Mouse (Mus musculus): Measurements from ENCODE around the gene Hao1. TPM values are rescaled to one million over a fixed set of nuclear protein-coding genes. Genes with fewer than 3 reads are reported as not detected.

Hao1 gene
- total and polyA plus RNA-seq, 3 experiments: not detected

GRCm38 (mm10) chr2:134450976-134451375, 103.2 kb downstream of the Hao1 start:
- Histone ChIP-seq H3K27ac (ENCODE audit: control insufficient read depth, low read depth, low read length) (no peak overlapping the region), H3K9ac (ENCODE audit: control insufficient read depth, low read depth, low read length, poor library complexity, severe bottlenecking) (no peak overlapping the region), H3K79me2 (ENCODE audit: control insufficient read depth, insufficient read depth, low read length, poor library complexity) (no peaks in the 10 kb centered on the region), H3K9me3 (replicated peaks; ENCODE audit: insufficient read depth, low read length) (no peaks in the 10 kb centered on the region), H3K36me3 (ENCODE audit: control insufficient read depth in 1 of 2, insufficient read depth in 2 of 2, low read length in 2 of 2) (no peaks in the 10 kb centered on the region), H3K27me3 (ENCODE audit: control insufficient read depth in 1 of 2, insufficient read depth in 2 of 2, low read length in 2 of 2) (no peaks in the 10 kb centered on the region), H3K4me3 (ENCODE audit: control insufficient read depth in 1 of 2, insufficient read depth in 1 of 2, low read depth in 2 of 2, low read length in 2 of 2) (no peak overlapping the region), H3K4me1 (ENCODE audit: control insufficient read depth in 1 of 2, insufficient read depth in 2 of 2, low read length in 2 of 2) (no peaks in the 10 kb centered on the region)
- TF ChIP-seq ZNF384 (IDR thresholded peaks at IDR 0.05; ENCODE audit: low read depth, low read length): no peak
- TF ChIP-seq POLR2AphosphoS2 (IDR thresholded peaks at IDR 0.05; ENCODE audit: low read length): no peak
- TF ChIP-seq USF2 (IDR thresholded peaks at IDR 0.05; ENCODE audit: borderline replicate concordance in 1 of 2, insufficient read depth in 1 of 2, low read depth in 1 of 2, low read length in 2 of 2): no peak
- no peak for TF ChIP-seq POLR2AphosphoS5 (IDR thresholded peaks at IDR 0.05; ENCODE audit: borderline replicate concordance, low read depth, low read length)
- TF ChIP-seq MAZ (IDR thresholded peaks at IDR 0.05; ENCODE audit: low read depth, low read length): no peak
- no peak for TF ChIP-seq NRF1 (IDR thresholded peaks at IDR 0.05; ENCODE audit: insufficient read depth, low read depth, low read length, poor library complexity, severe bottlenecking)
- TF ChIP-seq RCOR1 (IDR thresholded peaks at IDR 0.05; ENCODE audit: low read depth, low read length): no peak
- TF ChIP-seq NELFE (IDR thresholded peaks at IDR 0.05; ENCODE audit: low read depth, low read length): no peak
- no peak for DNase-seq (ENCODE audit: low read depth, low spot score)

Other genes with a start within 250 kb of the Hao1 start
- gene Tmx4, start 89.8 kb upstream of the Hao1 start, total RNA-seq (2012; rRNA removed): 9.4 and 9.5 TPM in 2 replicates
- 1 to 10 TPM in 1 of 2 experiments, not detected in 1; 8.3 TPM for gene Tmx4, start 89.8 kb upstream of the Hao1 start, polyA plus RNA-seq (2012; ENCODE audit: insufficient read depth in 1 of 2, insufficient read length in 2 of 2, low read depth in 1 of 2, low replicate concordance in 2 of 2, missing spikeins in 1 of 2)
- gene Plcb1, start 231.7 kb upstream of the Hao1 start, total RNA-seq (2012; rRNA removed): not detected in 2 replicates
- gene Plcb1, start 231.7 kb upstream of the Hao1 start, polyA plus RNA-seq (2012; ENCODE audit: insufficient read depth in 1 of 2, insufficient read length in 2 of 2, low read depth in 1 of 2, low replicate concordance in 2 of 2, missing spikeins in 1 of 2): not detected